Mouse (Mus musculus) embryonic facial prominence, embryonic 10.5 days (tissue): ENCODE results near the gene Zfp420. TPM values are rescaled to one million over a fixed set of nuclear protein-coding genes. Genes with fewer than 3 reads are reported as not detected.
"Not testable (repeated sequence)": the region's sequence is repeated elsewhere in the genome, so short reads cannot be mapped to it uniquely, and the experiment has no call there.

Experiments
- DNase-seq: peaks from one replicate; pipeline ENCODE4 v3.0.0-alpha.2; 2017; ENCODE audit warnings: low spot score
- H3K27ac ChIP-seq: fragments of 300-500 bp; sonication (generic); replicated peaks from 2 replicates; pipeline ENCODE4 v1.5.1; 2016; ENCODE audit warnings: mild to moderate bottlenecking
- H3K27me3 ChIP-seq: fragments of 300-500 bp; sonication (generic); replicated peaks from 2 replicates; pipeline ENCODE4 v1.6.1; 2016; ENCODE audit warnings: low read depth, mild to moderate bottlenecking; ENCODE audit not compliant: poor library complexity, severe bottlenecking
- H3K36me3 ChIP-seq: fragments of 300-500 bp; sonication (generic); replicated peaks from 2 replicates; pipeline ENCODE4 v1.6.1; 2016; ENCODE audit warnings: mild to moderate bottlenecking, moderate library complexity
- H3K4me1 ChIP-seq: fragments of 300-500 bp; sonication (generic); 2 replicates; pipeline ENCODE4 v1.6.1; 2016
- H3K4me3 ChIP-seq: fragments of 300-500 bp; sonication (generic); 2 replicates; pipeline ENCODE4 v1.5.1; 2016; ENCODE audit warnings: mild to moderate bottlenecking, moderate library complexity
- H3K9me3 ChIP-seq: fragments of 300-500 bp; sonication (generic); 2 replicates; pipeline ENCODE4 v1.6.1; 2016; ENCODE audit warnings: mild to moderate bottlenecking
- WGBS: fragments of 180-500 bp; shearing (Covaris S2); methylation state at CpG from one replicate; pipeline ENCODE4 v1.1.7; 2016; 5-methylcytosine and 5-hydroxymethylcytosine counted together
- polyA plus RNA-seq: library from polyadenylated mRNA; unstranded; fragments of >200 nt; fragmentation: Nextera tagmentation; extraction: Ambion mirVana; gene quantifications from 2 replicates; pipeline ENCODE4 v1.2.1, GENCODE M21; 2016

Zfp420 gene
- polyA plus RNA-seq, 1 experiment from 2014 or later: 8.6 TPM

DNA sequence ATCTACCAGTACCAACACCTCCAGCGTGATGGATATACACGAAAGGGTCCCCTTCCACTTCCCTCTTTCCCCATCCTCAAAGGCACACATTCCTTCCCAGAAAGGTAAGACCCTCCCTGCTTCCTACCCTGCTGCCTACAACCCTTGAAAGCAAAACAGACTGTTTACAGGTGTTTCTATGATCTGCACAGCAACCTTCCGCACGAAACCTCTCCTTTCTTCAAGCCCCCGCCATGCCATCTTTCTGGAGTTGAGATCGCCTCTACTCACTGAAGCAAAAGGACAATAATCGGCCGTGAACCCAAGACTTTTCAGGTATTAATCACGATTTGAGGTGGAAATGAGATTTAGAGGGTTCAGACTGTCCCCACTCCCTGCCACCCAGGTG, 7.0 kb upstream of the Zfp420 start:
- Histone ChIP-seq H3K27me3 (no peaks in the 10 kb centered on the region), H3K4me3 (peak overlapping the region; percentile 75), H3K36me3 (peaks cover 35% of the 10 kb centered on the region), H3K4me1 (peaks cover 7% of the 10 kb centered on the region), H3K9me3 (no peaks in the 10 kb centered on the region), H3K27ac (peak overlapping the region; percentile 86)
- whole genome bisulfite sequencing: 59% methylated on average over 9 of the region's 9 CpGs
- DNase-seq: no peak

DNA sequence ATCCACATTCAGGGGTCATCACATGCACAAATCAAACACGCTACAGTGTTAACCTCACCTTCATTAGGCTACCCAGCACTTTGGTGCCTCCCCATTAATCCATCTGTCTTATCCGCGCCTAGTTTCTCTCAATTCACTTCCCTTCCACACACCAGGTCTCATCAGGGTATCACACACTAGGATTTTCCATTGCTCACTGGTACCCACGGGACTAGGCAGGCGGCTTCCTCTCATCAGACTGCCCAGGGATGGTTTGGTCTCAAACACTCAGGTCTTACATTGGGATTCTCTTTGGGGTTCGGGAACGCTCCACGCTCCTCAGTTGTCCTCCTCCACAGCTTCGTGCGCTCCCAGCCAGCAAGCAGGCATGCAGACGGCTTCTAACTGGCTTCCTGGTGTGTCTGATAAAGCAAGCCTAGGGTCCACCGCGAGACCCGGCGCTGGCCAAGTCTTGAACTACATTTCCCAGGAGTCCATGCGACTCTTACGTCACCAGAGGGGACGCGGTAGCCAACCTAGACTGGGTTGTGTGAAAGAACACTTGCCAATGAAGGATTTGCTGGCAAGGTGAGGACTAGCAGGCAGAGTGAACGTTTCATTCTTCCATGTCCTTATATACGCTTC, 6.4 kb upstream of the Zfp420 start, which contains the start of gene Zfp940:
Gene Zfp940 (minus strand): TSS at position 451 of the 624 bp plus-strand sequence.
- WGBS: 1% methylated on average over 21 of the region's 21 CpGs
- Histone ChIP-seq H3K9me3 (no peaks in the 10 kb centered on the region), H3K27ac (peak within 1 kb of the TSS; percentile 86), H3K36me3 (peaks cover 30% of the 10 kb centered on the region), H3K4me3 (peak within 1 kb of the TSS; percentile 75), H3K27me3 (no peaks in the 10 kb centered on the region), H3K4me1 (peaks cover 7% of the 10 kb centered on the region)
- DNase-seq: peak; percentile 88

DNA sequence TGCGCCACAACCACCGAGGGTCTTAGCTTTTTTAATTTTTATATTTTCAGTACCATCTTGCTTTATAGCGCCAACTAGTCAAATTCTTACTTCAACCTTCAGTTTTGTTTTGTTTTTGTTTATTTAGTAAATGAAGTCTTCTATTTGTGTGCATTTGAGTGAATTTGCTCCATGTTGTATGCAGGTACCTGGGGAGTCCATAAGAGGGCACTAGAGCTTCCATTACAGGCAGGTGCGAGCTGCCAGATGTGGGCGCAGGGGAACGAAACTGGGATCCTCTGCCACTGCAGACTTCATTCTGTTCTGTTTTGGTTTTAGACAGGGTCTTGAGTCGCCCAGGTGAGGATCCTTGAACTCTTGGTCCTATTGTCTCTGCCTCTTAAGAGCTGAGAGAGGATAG, 1.9 kb downstream of the Zfp420 start:
- no peaks in the 10 kb centered on the region for H3K27me3 ChIP-seq
- H3K9me3 ChIP-seq: no peaks in the 10 kb centered on the region
- H3K4me1 ChIP-seq: peaks cover 9% of the 10 kb centered on the region
- 87% methylated on average over 7 of the region's 7 CpGs for WGBS
- no peak overlapping the region for H3K4me3 ChIP-seq
- no peak for DNase-seq
- H3K27ac ChIP-seq: no peak overlapping the region
- H3K36me3 ChIP-seq: peaks cover 5% of the 10 kb centered on the region; the same call in 1 of the 2 replicates

DNA sequence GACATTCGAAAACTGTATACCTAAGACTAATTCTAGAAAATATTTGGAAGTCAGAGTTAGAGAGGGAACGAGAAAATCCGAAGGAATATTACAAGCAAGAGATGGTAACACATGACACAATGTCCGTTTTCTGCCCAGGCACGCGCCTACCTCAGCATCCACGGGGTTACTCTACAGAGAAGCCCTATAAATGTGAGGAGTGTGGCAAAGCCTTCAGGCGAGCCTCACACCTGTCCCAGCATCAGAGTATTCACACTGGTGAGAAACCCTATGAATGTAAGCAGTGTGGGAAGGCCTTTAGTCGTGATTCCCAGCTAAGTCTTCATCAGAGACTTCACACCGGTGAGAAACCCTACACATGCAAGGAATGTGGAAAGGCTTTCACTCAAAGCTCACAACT, 14.5 kb downstream of the Zfp420 start:
- no peak for DNase-seq
- no peaks in the 10 kb centered on the region for H3K27me3 ChIP-seq
- no peak overlapping the region for H3K4me3 ChIP-seq
- H3K9me3 ChIP-seq: peaks cover 51% of the 10 kb centered on the region
- WGBS: 92% methylated on average over 10 of the region's 10 CpGs
- H3K36me3 ChIP-seq: peaks cover 51% of the 10 kb centered on the region
- H3K4me1 ChIP-seq: no peaks in the 10 kb centered on the region
- no peak overlapping the region for H3K27ac ChIP-seq

DNA sequence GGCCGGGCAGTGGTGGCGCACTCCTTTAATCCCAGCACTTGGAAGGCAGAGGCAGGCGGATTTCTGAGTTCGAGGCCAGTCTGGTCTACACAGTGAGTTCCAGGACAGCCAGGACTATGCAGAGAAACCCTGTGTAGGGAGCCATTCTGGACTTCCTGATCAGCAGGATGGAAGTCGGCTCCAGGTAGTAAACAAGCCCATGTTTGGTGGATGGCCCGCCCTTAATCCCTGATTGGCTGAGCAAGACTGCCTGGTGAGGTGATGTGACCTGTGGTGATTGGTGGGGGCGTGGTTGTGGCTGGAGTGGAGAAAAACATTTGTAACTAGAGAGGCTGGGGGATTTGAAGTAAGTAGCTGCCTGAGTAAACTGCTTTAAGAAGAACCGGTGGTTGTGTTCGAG, 17.8 kb downstream of the Zfp420 start:
- not testable (repeated sequence) for H3K4me1 ChIP-seq, H3K27me3 ChIP-seq, H3K27ac ChIP-seq, DNase-seq, H3K4me3 ChIP-seq
- Histone ChIP-seq H3K9me3 (peaks cover 39% of the 10 kb centered on the region), H3K36me3 (peaks cover 45% of the 10 kb centered on the region)
- WGBS: 94% methylated on average over 9 of the region's 9 CpGs

DNA sequence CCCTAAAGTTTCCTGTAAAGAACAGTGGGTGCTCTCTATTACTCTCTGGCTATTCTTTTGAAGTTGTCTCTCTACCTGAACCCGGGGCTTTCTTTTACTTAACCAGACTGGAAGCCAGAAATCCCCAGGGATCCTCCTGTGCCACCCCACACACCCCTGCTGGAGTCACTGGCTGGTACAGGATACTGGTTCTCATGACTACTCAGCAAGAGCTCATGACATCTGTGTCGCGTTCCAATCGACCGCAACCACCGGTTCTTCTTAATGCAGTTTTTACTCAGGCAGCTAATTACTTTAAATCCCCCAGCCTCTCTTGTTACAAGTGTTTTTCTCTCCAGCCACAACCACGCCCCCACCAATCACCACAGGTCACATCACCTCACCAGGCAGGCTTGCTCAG, 20.3 kb downstream of the Zfp420 start:
- no peak overlapping the region for H3K4me3 ChIP-seq
- peaks cover 33% of the 10 kb centered on the region for H3K36me3 ChIP-seq
- peaks cover 43% of the 10 kb centered on the region for H3K9me3 ChIP-seq
- H3K27ac ChIP-seq: no peak overlapping the region
- WGBS: 54% methylated on average over 7 of the region's 7 CpGs
- peak; percentile 28 for DNase-seq
- H3K27me3 ChIP-seq: no peaks in the 10 kb centered on the region
- no peaks in the 10 kb centered on the region; the same call in 1 of the 2 replicates for H3K4me1 ChIP-seq

DNA sequence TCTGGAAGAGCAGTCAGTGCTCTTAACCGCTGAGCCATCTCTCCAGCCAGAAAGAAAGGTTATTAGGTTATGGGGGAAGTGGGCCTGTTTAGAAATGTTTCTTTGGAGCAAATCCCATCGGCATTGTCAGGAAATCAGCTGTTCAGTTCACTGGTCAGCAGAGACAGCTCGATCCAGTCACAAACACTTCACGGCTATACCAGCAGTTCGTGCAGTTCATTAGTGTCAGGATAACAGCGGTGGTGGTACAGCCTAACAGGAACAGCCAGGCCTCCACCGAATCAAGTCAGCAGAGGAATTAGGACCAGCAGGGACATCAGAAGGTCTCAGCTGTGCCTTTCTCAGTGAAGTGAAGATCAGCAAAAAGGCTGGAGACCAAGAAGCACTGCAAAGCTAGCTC, 21.1 kb downstream of the Zfp420 start:
- peaks cover 42% of the 10 kb centered on the region for H3K9me3 ChIP-seq
- 93% methylated on average over 7 of the region's 7 CpGs for WGBS
- no peak for DNase-seq

DNA sequence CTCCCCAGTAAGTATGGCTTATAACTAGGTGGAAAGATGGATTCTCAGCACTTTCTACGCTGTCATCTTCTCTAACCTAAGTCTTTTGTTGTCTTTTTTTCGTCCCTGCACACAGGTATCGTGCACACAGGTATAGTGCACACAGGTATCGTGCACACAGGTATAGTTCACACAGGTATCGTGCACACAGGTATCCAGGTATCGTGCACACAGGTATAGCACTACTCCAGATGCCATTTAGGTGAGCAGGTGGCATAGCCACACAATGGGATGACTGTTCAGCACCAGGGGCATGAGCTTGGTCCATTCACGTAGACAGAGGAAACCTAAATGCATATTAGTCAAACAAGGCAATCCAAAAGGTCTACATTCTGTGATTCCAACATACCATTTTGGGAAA, 30.7 kb downstream of the Zfp420 start:
- no peak overlapping the region for H3K27ac ChIP-seq
- H3K4me3 ChIP-seq: no peak overlapping the region
- DNase-seq: no peak
- H3K36me3 ChIP-seq: peaks cover 59% of the 10 kb centered on the region
- peaks cover 72% of the 10 kb centered on the region for H3K9me3 ChIP-seq
- WGBS: 95% methylated on average over 7 of the region's 7 CpGs
- no peaks in the 10 kb centered on the region for H3K27me3 ChIP-seq
- H3K4me1 ChIP-seq: no peaks in the 10 kb centered on the region

More for the DNA sequence above, 21.1 kb downstream of the Zfp420 start:
- peaks cover 25% of the 10 kb centered on the region for H3K36me3 ChIP-seq
- H3K27ac ChIP-seq: no peak overlapping the region
- H3K27me3 ChIP-seq: no peaks in the 10 kb centered on the region
- no peaks in the 10 kb centered on the region; the same call in 1 of the 2 replicates for H3K4me1 ChIP-seq
- no peak overlapping the region for H3K4me3 ChIP-seq

DNA sequence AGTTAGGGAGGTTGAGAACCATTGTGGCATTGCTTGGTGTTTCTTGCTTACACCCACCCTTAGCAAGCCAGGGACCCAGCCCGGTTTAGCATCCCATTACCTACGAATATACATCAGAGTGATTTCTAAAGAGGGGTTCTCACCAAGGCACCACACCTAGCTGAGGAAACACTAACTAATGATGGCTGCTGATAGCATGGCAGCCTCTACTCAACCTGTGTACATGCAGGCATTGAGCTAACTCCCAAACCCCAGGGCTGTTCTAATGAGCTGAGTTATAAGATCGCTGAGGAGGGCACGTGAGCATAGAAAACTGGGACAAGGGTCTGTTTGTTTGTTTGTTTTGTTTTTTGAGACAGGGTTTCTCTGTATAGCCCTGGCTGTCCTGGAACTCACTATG, 33.0 kb downstream of the Zfp420 start:
- Histone ChIP-seq H3K9me3 (peaks cover 60% of the 10 kb centered on the region), H3K27ac (no peak overlapping the region), H3K4me3 (no peak overlapping the region), H3K27me3 (no peaks in the 10 kb centered on the region), H3K4me1 (no peaks in the 10 kb centered on the region), H3K36me3 (peaks cover 81% of the 10 kb centered on the region)
- 92% methylated on average over 4 of the region's 4 CpGs for WGBS
- no peak for DNase-seq

DNA sequence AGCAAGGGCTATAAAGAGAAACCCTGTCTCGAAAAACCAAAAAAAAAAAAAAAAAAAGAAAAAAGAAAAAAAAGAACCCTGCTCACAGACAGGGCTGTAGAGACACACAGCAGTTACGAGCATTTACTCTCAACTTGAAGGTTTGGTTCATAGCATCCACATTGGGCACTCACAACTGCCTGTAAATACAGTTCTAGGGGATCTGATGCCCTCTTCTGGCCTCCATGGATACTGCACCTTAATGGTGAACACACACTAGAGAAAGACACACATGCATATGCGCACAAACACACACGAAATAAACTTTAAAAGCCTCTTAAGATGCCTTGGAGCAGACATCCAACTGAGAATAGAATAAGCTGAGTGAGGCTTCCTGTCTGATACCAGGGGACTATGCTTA, 38.6 kb downstream of the Zfp420 start:
- H3K27ac ChIP-seq: no peak overlapping the region
- peaks cover 95% of the 10 kb centered on the region for H3K36me3 ChIP-seq
- WGBS: 86% methylated on average over 4 of the region's 4 CpGs
- DNase-seq: no peak
- H3K4me3 ChIP-seq: no peak overlapping the region
- H3K4me1 ChIP-seq: no peaks in the 10 kb centered on the region
- no peaks in the 10 kb centered on the region for H3K27me3 ChIP-seq
- peaks cover 32% of the 10 kb centered on the region for H3K9me3 ChIP-seq

DNA sequence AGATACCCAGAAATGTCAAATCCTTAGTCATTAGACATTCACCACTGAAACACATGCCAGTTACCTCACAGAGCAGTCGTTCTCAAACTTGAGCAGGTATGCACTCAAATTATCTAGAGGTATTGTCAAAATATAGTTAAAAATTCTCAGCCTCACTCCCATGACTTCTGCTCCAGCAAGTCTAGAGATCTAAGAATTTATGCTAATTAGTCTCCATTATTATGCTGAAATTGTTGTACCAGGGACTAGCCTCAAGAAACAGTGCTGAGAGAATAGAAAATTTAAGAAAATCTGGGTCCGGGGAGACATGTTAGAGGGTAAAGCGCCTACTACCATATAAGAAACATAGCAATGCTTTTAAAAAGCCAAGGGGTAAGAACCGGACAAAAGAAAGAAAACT, 44.3 kb downstream of the Zfp420 start:
- Histone ChIP-seq H3K36me3 (peaks cover 45% of the 10 kb centered on the region), H3K4me1 (peaks cover 8% of the 10 kb centered on the region), H3K9me3 (no peaks in the 10 kb centered on the region), H3K27ac (no peak overlapping the region), H3K27me3 (no peaks in the 10 kb centered on the region), H3K4me3 (no peak overlapping the region)
- no peak for DNase-seq
- 91% methylated on average over 4 of the region's 4 CpGs for WGBS

DNA sequence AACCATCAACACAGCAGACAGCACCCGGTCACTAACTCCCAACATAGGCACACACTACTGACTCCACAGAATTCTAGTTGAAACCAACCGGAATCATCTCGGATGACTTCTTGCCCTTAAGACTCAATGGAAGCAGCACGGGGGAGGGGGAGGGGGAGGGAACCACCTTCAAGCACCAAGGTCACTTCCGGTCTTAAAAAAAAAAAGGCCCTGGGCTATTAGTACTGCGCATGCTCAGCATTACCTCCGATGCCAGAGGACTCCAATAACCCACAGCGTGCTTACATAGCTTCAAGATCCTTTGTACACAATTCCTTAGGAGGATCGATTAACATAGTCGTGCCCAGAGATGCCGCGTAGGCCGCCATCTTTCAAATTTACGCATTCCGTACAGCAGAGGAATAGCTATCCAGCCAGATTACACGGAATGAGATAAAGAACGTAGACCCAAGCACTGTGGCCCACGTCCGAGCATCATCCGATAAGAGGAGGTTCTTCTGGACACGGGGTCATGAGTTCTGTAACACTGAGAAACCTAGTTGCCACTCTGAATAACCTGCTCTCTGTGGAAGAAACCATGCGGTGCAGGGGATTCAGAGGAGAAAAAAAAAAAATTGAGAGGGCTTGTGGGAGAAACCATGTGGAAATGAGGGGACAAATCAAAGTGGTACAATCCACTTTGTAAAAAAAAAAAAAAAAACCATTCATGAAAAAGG, 46.3 kb downstream of the Zfp420 start, which contains the start of gene Zfp27:
Gene Zfp27 (minus strand): TSS at position 607 of the 716 bp plus-strand sequence.
- under 1% methylated on average over 22 of the region's 22 CpGs for WGBS
- H3K27me3 ChIP-seq: no peaks in the 10 kb centered on the region
- H3K9me3 ChIP-seq: no peaks in the 10 kb centered on the region
- peaks cover 21% of the 10 kb centered on the region for H3K4me1 ChIP-seq
- peak within 1 kb of the TSS; percentile 92 for H3K27ac ChIP-seq
- H3K36me3 ChIP-seq: peaks cover 35% of the 10 kb centered on the region
- peak within 1 kb of the TSS; percentile 68 for H3K4me3 ChIP-seq
- DNase-seq: peak; percentile 92

DNA sequence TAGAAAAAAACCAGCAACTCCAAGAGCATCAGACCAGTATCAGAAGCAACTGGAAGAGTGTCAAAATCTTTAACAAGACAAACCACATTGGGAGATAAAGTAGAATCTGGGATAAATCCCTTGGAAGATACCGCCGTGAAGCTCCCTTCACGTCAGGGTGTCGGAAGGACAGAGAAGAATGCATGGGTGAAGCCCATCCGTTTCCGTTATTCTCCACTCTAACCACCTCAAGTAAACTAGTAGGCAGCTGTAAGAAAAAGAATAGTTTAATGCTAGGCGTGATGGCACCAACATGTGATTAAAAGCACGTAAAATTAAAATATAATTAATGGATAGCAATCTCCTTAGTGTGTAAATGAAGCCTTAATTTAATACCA, 46.9 kb downstream of the Zfp420 start:
- peaks cover 21% of the 10 kb centered on the region for H3K4me1 ChIP-seq
- H3K36me3 ChIP-seq: peaks cover 36% of the 10 kb centered on the region
- 28% methylated on average over 8 of the region's 8 CpGs for WGBS

More for the DNA sequence above, 46.9 kb downstream of the Zfp420 start:
- H3K27me3 ChIP-seq: no peaks in the 10 kb centered on the region
- no peaks in the 10 kb centered on the region for H3K9me3 ChIP-seq
- H3K27ac ChIP-seq: peak overlapping the region; percentile 92
- DNase-seq: no peak
- peak overlapping the region; percentile 68 for H3K4me3 ChIP-seq
